Mouse (Mus musculus) MEL (cell line): ENCODE results near the gene Fundc1. TPM values are rescaled to one million over a fixed set of nuclear protein-coding genes. Genes with fewer than 3 reads are reported as not detected.

Experiments used
- DNase-seq: peaks from one replicate; pipeline ENCODE4 v3.0.0; 2011; ENCODE audit warnings: low read depth, low spot score
- H3K27ac ChIP-seq: 2 replicates; pipeline ENCODE4 v1.5.1; 2012; ENCODE audit warnings: low read depth, mild to moderate bottlenecking, control low read depth, low read length, moderate library complexity; ENCODE audit not compliant: control insufficient read depth
- H3K27me3 ChIP-seq, 2 experiments: fragments of 150-350 bp in 1 of 2; sonication (generic) in 1 of 2; 2 replicates each; pipeline ENCODE4 v1.6.1; 2012; ENCODE audit warnings: low read length in 2 of 2, mild to moderate bottlenecking in 2 of 2, improper control_type of control experiment in 1 of 2, moderate library complexity in 1 of 2; ENCODE audit not compliant: insufficient read depth in 2 of 2, control insufficient read depth in 1 of 2
- H3K36me3 ChIP-seq, 2 experiments: 2 replicates each; pipeline ENCODE4 v1.6.1; 2012 to 2014; ENCODE audit warnings: low read length in 2 of 2, improper control_type of control experiment in 1 of 2, inconsistent platforms in 1 of 2, mild to moderate bottlenecking in 1 of 2; ENCODE audit not compliant: insufficient read depth in 2 of 2, control insufficient read depth in 1 of 2
- H3K4me1 ChIP-seq, 2 experiments: fragments of 150-350 bp in 1 of 2; sonication (generic) in 1 of 2; 2 replicates each; pipeline ENCODE4 v1.6.1; 2012; ENCODE audit warnings: low read length in 2 of 2, improper control_type of control experiment in 1 of 2, mild to moderate bottlenecking in 1 of 2; ENCODE audit not compliant: insufficient read depth in 2 of 2, control insufficient read depth in 1 of 2
- H3K4me3 ChIP-seq, 2 experiments: fragments of 150-350 bp in 1 of 2; sonication (generic) in 1 of 2; 2 replicates each; pipeline ENCODE4 v1.5.1; 2012; ENCODE audit warnings: low read depth in 2 of 2, low read length in 2 of 2, mild to moderate bottlenecking in 2 of 2, moderate library complexity in 2 of 2, control low read depth in 1 of 2, improper control_type of control experiment in 1 of 2; ENCODE audit not compliant: control insufficient read depth in 1 of 2, insufficient read depth in 1 of 2
- H3K79me2 ChIP-seq: 2 replicates; pipeline ENCODE4 v1.6.1; 2012; ENCODE audit warnings: mild to moderate bottlenecking, low read length, moderate library complexity; ENCODE audit not compliant: control insufficient read depth, poor library complexity, insufficient read depth
- H3K9ac ChIP-seq: 2 replicates; pipeline ENCODE4 v1.6.1; 2012; ENCODE audit warnings: low read depth, mild to moderate bottlenecking, control low read depth, low read length, moderate library complexity; ENCODE audit not compliant: control insufficient read depth, poor library complexity, severe bottlenecking
- H3K9me3 ChIP-seq: fragments of 150-350 bp; sonication (generic); replicated peaks from 2 replicates; pipeline ENCODE4 v1.6.1; 2012; ENCODE audit warnings: mild to moderate bottlenecking, low read length, improper control_type of control experiment, moderate library complexity; ENCODE audit not compliant: insufficient read depth
- CHD1 ChIP-seq: IDR thresholded peaks from 2 replicates; pipeline ENCODE4 v1.6.1; 2012; ENCODE audit warnings: low read depth, mild to moderate bottlenecking, inconsistent platforms, low read length, improper control_type of control experiment
- CHD2 ChIP-seq: IDR thresholded peaks from 2 replicates; pipeline ENCODE4 v1.6.1; 2011; ENCODE audit warnings: low read length, improper control_type of control experiment
- CTCF ChIP-seq, 3 experiments: IDR thresholded peaks in 2 of 3; conservative IDR thresholded peaks in 1 of 3; 2 replicates each; pipeline ENCODE4 v1.5.1; 2011 to 2012; ENCODE audit warnings: low read length in 3 of 3, low read depth in 2 of 3, mild to moderate bottlenecking in 2 of 3, improper control_type of control experiment in 1 of 3, inconsistent platforms in 1 of 3, mixed read lengths in 1 of 3, moderate library complexity in 1 of 3; ENCODE audit not compliant: control insufficient read depth in 1 of 3, insufficient read depth in 1 of 3, poor library complexity in 1 of 3, severe bottlenecking in 1 of 3
- E2F4 ChIP-seq: IDR thresholded peaks from 2 replicates; pipeline ENCODE4 v1.6.1; 2011; ENCODE audit warnings: low read depth, low read length, improper control_type of control experiment, borderline replicate concordance
- EP300 ChIP-seq, 2 experiments: IDR thresholded peaks; 2 replicates each; pipeline ENCODE4 v1.6.1; 2011; ENCODE audit warnings: improper control_type of control experiment in 2 of 2, low read length in 2 of 2, low read depth in 1 of 2, mild to moderate bottlenecking in 1 of 2
- GATA1 ChIP-seq: IDR thresholded peaks from 2 replicates; pipeline ENCODE4 v1.6.1; 2011; ENCODE audit warnings: low read depth, low read length, improper control_type of control experiment
- HCFC1 ChIP-seq: IDR thresholded peaks from 2 replicates; pipeline ENCODE4 v1.6.1; 2012; ENCODE audit warnings: low read depth, mild to moderate bottlenecking, inconsistent platforms, low read length, improper control_type of control experiment, moderate library complexity
- JUND ChIP-seq: IDR thresholded peaks from 2 replicates; pipeline ENCODE4 v1.6.1; 2011; ENCODE audit warnings: low read depth, mild to moderate bottlenecking, improper control_type of control experiment, low read length
- KAT2A ChIP-seq: conservative IDR thresholded peaks from 2 replicates; pipeline ENCODE4 v1.6.1; 2012; ENCODE audit warnings: low read depth, low read length, improper control_type of control experiment, inconsistent platforms
- MAX ChIP-seq: IDR thresholded peaks from 2 replicates; pipeline ENCODE4 v1.6.1; 2011; ENCODE audit warnings: low read length, improper control_type of control experiment
- MYB ChIP-seq: IDR thresholded peaks from 2 replicates; pipeline ENCODE4 v1.6.1; 2011; ENCODE audit warnings: mild to moderate bottlenecking, low read depth, low read length, improper control_type of control experiment
- MYC ChIP-seq: IDR thresholded peaks from 2 replicates; pipeline ENCODE4 v1.6.1; 2011; ENCODE audit warnings: low read depth, mild to moderate bottlenecking, low read length, improper control_type of control experiment, moderate library complexity
- NELFE ChIP-seq: IDR thresholded peaks from 2 replicates; pipeline ENCODE4 v1.6.1; 2011; ENCODE audit warnings: low read depth, low read length, improper control_type of control experiment
- NRF1 ChIP-seq: IDR thresholded peaks from 2 replicates; pipeline ENCODE4 v1.6.1; 2014; ENCODE audit warnings: low read depth, mild to moderate bottlenecking, inconsistent platforms, low read length, improper control_type of control experiment, moderate library complexity; ENCODE audit not compliant: poor library complexity, insufficient read depth, severe bottlenecking
- POLR2AphosphoS5 ChIP-seq: IDR thresholded peaks from 2 replicates; pipeline ENCODE4 v1.6.1; 2012; ENCODE audit warnings: low read depth, borderline replicate concordance, mild to moderate bottlenecking, inconsistent platforms, low read length, moderate library complexity, mixed read lengths
- RCOR1 ChIP-seq: IDR thresholded peaks from 2 replicates; pipeline ENCODE4 v1.6.1; 2012; ENCODE audit warnings: low read depth, mild to moderate bottlenecking, inconsistent platforms, low read length, improper control_type of control experiment
- SMC3 ChIP-seq: IDR thresholded peaks from 2 replicates; pipeline ENCODE4 v1.6.1; 2011; ENCODE audit warnings: low read depth, low read length, improper control_type of control experiment
- TAL1 ChIP-seq: IDR thresholded peaks from 2 replicates; pipeline ENCODE4 v1.6.1; 2012; ENCODE audit warnings: mild to moderate bottlenecking, inconsistent platforms, low read length, moderate library complexity, mixed read lengths
- TCF12 ChIP-seq: IDR thresholded peaks from 2 replicates; pipeline ENCODE4 v1.6.1; 2014; ENCODE audit warnings: low read depth, mild to moderate bottlenecking, inconsistent platforms, low read length, improper control_type of control experiment, moderate library complexity
- USF1 ChIP-seq: IDR thresholded peaks from 2 replicates; pipeline ENCODE4 v1.6.1; 2014; ENCODE audit warnings: low read depth, mild to moderate bottlenecking, inconsistent platforms, low read length, improper control_type of control experiment, moderate library complexity
- USF2 ChIP-seq, 2 experiments: IDR thresholded peaks; 2 replicates each; pipeline ENCODE4 v1.6.1; 2011 to 2012; ENCODE audit warnings: improper control_type of control experiment in 2 of 2, low read length in 2 of 2, borderline replicate concordance in 1 of 2, inconsistent platforms in 1 of 2, low read depth in 1 of 2, mild to moderate bottlenecking in 1 of 2; ENCODE audit not compliant: insufficient read depth in 1 of 2
- ZC3H11A ChIP-seq: IDR thresholded peaks from 2 replicates; pipeline ENCODE4 v1.6.1; 2012; ENCODE audit warnings: low read depth, mild to moderate bottlenecking, inconsistent platforms, low read length, improper control_type of control experiment
- ZKSCAN1 ChIP-seq: IDR thresholded peaks from 2 replicates; pipeline ENCODE4 v1.6.1; 2012; ENCODE audit warnings: low read depth, mild to moderate bottlenecking, inconsistent platforms, low read length, improper control_type of control experiment, moderate library complexity
- ZNF384 ChIP-seq: IDR thresholded peaks from 2 replicates; pipeline ENCODE4 v1.6.1; 2012; ENCODE audit warnings: low read depth, mild to moderate bottlenecking, inconsistent platforms, low read length, improper control_type of control experiment
- polyA plus RNA-seq, 2 experiments: library from polyadenylated mRNA; stranded (reverse) in 1 of 2; unstranded in 1 of 2; fragments of >175 nt in 1 of 2; fragments of >200 nt in 1 of 2; gene quantifications; 2 replicates each; pipeline versions ENCODE4 v1.2.1 to v1.2.4; 2012; ENCODE audit warnings: low replicate concordance in 2 of 2, low read depth in 1 of 2; ENCODE audit not compliant: insufficient read length in 2 of 2, insufficient read depth in 1 of 2, missing spikeins in 1 of 2
- total RNA-seq: library from RNA; depleted of rRNA; stranded (reverse); fragments of 300-350 nt; gene quantifications from 2 replicates; pipeline ENCODE4 v1.2.3, GENCODE M21; 2012

Gene Fundc1
- total and polyA plus RNA-seq, 3 experiments, result 18.3 to 29.4 TPM; not detected in 1

GRCm38 (mm10) chrX:17544860-17545492 is 27.1 kb downstream of the Fundc1 start:
- no peaks in the 10 kb centered on the region for H3K36me3 ChIP-seq
- H3K79me2 ChIP-seq, result no peaks in the 10 kb centered on the region
- no peak overlapping the region for H3K27ac ChIP-seq
- H3K27me3 ChIP-seq, result no peaks in the 10 kb centered on the region
- no peak overlapping the region for H3K4me3 ChIP-seq
- no peak overlapping the region for H3K9ac ChIP-seq
- TF ChIP-seq USF1 (no peak), ZC3H11A (no peak), CTCF (IDR thresholded peaks at IDR 0.05 in 2 of 3, conservative IDR thresholded peaks at IDR 0.05 in 1 of 3; ENCODE audit: control insufficient read depth in 1 of 3, insufficient read depth in 1 of 3, low read depth in 2 of 3, low read length in 3 of 3, poor library complexity in 1 of 3, severe bottlenecking in 1 of 3) (no peak), MYC (no peak), E2F4 (no peak), ZNF384 (no peak), TAL1 (no peak), HCFC1 (no peak), EP300 (IDR thresholded peaks at IDR 0.05; ENCODE audit: low read depth in 1 of 2, low read length in 2 of 2) (no peak), CHD1 (no peak), POLR2AphosphoS5 (no peak), GATA1 (no peak), RCOR1 (no peak), NELFE (no peak), SMC3 (no peak), MAX (no peak), KAT2A (no peak), CHD2 (no peak), NRF1 (no peak)
- H3K4me1 ChIP-seq, result no peaks in the 10 kb centered on the region
- no peaks in the 10 kb centered on the region for H3K9me3 ChIP-seq
- no peak for DNase-seq

- Histone ChIP-seq H3K9ac (no peak overlapping the region), H3K4me3 (no peak overlapping the region), H3K79me2 (no peaks in the 10 kb centered on the region), H3K36me3 (no peaks in the 10 kb centered on the region), H3K27me3 (no peaks in the 10 kb centered on the region), H3K4me1 (no peaks in the 10 kb centered on the region), H3K27ac (no peak overlapping the region), H3K9me3 (no peaks in the 10 kb centered on the region)
- DNase-seq, result no peak
- no peak for TF ChIP-seq JUND
- no peak for TF ChIP-seq TCF12
- no peak for TF ChIP-seq CHD2
- TF ChIP-seq ZKSCAN1, result no peak
- TF ChIP-seq SMC3, result no peak
- no peak for TF ChIP-seq ZNF384
- TF ChIP-seq NELFE, result no peak
- no peak for TF ChIP-seq TAL1
- no peak for TF ChIP-seq MYB
- TF ChIP-seq KAT2A, result no peak
- TF ChIP-seq USF2 (IDR thresholded peaks at IDR 0.05; ENCODE audit: borderline replicate concordance in 1 of 2, insufficient read depth in 1 of 2, low read depth in 1 of 2, low read length in 2 of 2), result no peak
- TF ChIP-seq POLR2AphosphoS5, result no peak
- TF ChIP-seq CHD1, result no peak
Measured at GRCm38 (mm10) chrX:17537701-17538100, 34.4 kb downstream of the Fundc1 start.
